ENCODE assay signal across 18 mouse cellular contexts in genomic region chr5:50083441-50083840, GRCm38 (mm10). TPM values are rescaled to one million over a fixed set of nuclear protein-coding genes. Genes with fewer than 3 reads are reported as not detected.
A peak's percentile ranks its signal among the peaks of the same experiment; 100 is the strongest.
DNase-seq lines count a peak whose midpoint lies in the region; ATAC-seq lines count a peak whose summit lies in the region.
"Had no signal": no experiment of that assay in that cellular context is flagged by ENCODE, and none has a peak within 500 bp of the region (broad histone marks: within the 10 kb centered on the region; RNA-seq: fewer than 3 reads in every experiment).

No protein-coding gene starts in this region.

- intact Hi-C loops in gastrocnemius, postnatal 36 days (cut with DNase I): no loop called here

- peak; percentile 29; the same call in 1 of the 2 replicates for ATAC-seq in embryonic facial prominence, embryonic 11.5 days (replicated peaks; ENCODE audit: insufficient number of reproducible peaks, low FRiP score, low TSS enrichment, low read depth)
- ATAC-seq in kidney, embryonic 15.5 days (replicated peaks; ENCODE audit: low FRiP score): no peak
- ATAC-seq: activated CD4-positive, CD25-positive, alpha-beta regulatory T cell, adult 4 months; midbrain, embryonic 15.5 days had no signal

- peak; percentile 29 for DNase-seq in embryo, embryonic 10 days (ENCODE audit: low spot score)
- no peak for DNase-seq in embryo, embryonic 9.5 days (ENCODE audit: extremely low spot score)
- peak; percentile 37 for DNase-seq in Muller cell, postnatal 12 days (ENCODE audit: inconsistent ontology term)
- DNase-seq in cerebellum, adult 9-11 months: peak; percentile 50
- DNase-seq in embryonic facial prominence, embryonic 11.5 days (ENCODE audit: low spot score): peak; percentile 73
- no peak for DNase-seq in c-Kit-positive CD71-positive TER-119-positive erythroid progenitor cells, embryonic 14.5 days (ENCODE audit: low spot score)
- no peak for DNase-seq in gastrocnemius, postnatal 36 days
- DNase-seq: heart, adult 2 months; kidney, adult 11 months; lung, adult 2 months; right cerebral cortex, postnatal 14 days; thymus, postnatal 36 days had no signal

- no peak overlapping the region for H3K4me2 ChIP-seq in embryonic facial prominence, embryonic 11.5 days (ENCODE audit: low read depth, low read length)
- H3K4me2 ChIP-seq in kidney, embryonic 15.5 days: no peak overlapping the region
- H3K4me2 ChIP-seq: midbrain, embryonic 15.5 days had no signal

- H3K4me1 ChIP-seq in embryonic facial prominence, embryonic 11.5 days (ENCODE audit: control insufficient read depth, insufficient read depth, low read length): no peaks in the 10 kb centered on the region
- no peaks in the 10 kb centered on the region for H3K4me1 ChIP-seq in kidney, embryonic 15.5 days
- H3K4me1 ChIP-seq: forebrain, embryonic 10.5 days; midbrain, embryonic 15.5 days had no signal

- WGBS in embryonic facial prominence, embryonic 11.5 days: 28% methylated on average over 1 of the region's 1 CpGs
- WGBS in kidney, embryonic 15.5 days: 86% methylated on average over 1 of the region's 1 CpGs

- no peak overlapping the region for H3K4me3 ChIP-seq in embryonic facial prominence, embryonic 11.5 days (ENCODE audit: low read depth, low read length)
- no peak overlapping the region for H3K4me3 ChIP-seq in kidney, embryonic 15.5 days (replicated peaks)
- H3K4me3 ChIP-seq: forebrain, embryonic 10.5 days; heart, adult 2 months; midbrain, embryonic 15.5 days had no signal

- no peaks in the 10 kb centered on the region for H3K36me3 ChIP-seq in embryonic facial prominence, embryonic 11.5 days (replicated peaks; ENCODE audit: control insufficient read depth, insufficient read depth, low read depth, low read length)
- H3K36me3 ChIP-seq in kidney, embryonic 15.5 days: no peaks in the 10 kb centered on the region
- H3K36me3 ChIP-seq: forebrain, embryonic 10.5 days; midbrain, embryonic 15.5 days had no signal

- no peak overlapping the region for H3K9ac ChIP-seq in embryonic facial prominence, embryonic 11.5 days (replicated peaks; ENCODE audit: low read length)
- no peak overlapping the region for H3K9ac ChIP-seq in kidney, embryonic 15.5 days
- H3K9ac ChIP-seq: midbrain, embryonic 15.5 days had no signal

- H3K27ac ChIP-seq in embryonic facial prominence, embryonic 11.5 days (replicated peaks; ENCODE audit: low read depth, low read length): no peak overlapping the region
- H3K27ac ChIP-seq in kidney, embryonic 15.5 days: no peak overlapping the region
- H3K27ac ChIP-seq: forebrain, embryonic 10.5 days; heart, adult 2 months; macrophage; midbrain, embryonic 15.5 days; stomach, postnatal 0 days had no signal

- H3K27me3 ChIP-seq in embryonic facial prominence, embryonic 11.5 days (ENCODE audit: control insufficient read depth, insufficient read depth, low read length): no peaks in the 10 kb centered on the region
- no peaks in the 10 kb centered on the region for H3K27me3 ChIP-seq in kidney, embryonic 15.5 days
- H3K27me3 ChIP-seq: midbrain, embryonic 15.5 days had no signal

- no peaks in the 10 kb centered on the region for H3K9me3 ChIP-seq in embryonic facial prominence, embryonic 11.5 days (replicated peaks; ENCODE audit: control insufficient read depth, low read length)
- H3K9me3 ChIP-seq in kidney, embryonic 15.5 days (replicated peaks): no peaks in the 10 kb centered on the region
- H3K9me3 ChIP-seq: forebrain, embryonic 10.5 days; midbrain, embryonic 15.5 days had no signal

RNA-seq across cellular contexts. Expression of gene Adgra3, which starts 24.6 kb away (rescaled TPM):
- 45.6 and 47.4 TPM in 2 replicates for polyA plus RNA-seq in embryonic facial prominence, embryonic 11.5 days (2014; fragmentation: Nextera tagmentation; extraction: Ambion mirVana)
- total RNA-seq in gastrocnemius, postnatal 36 days (2021): 10 to 100 TPM; 12.6 TPM
- 39.3 and 40.1 TPM in 2 replicates for polyA plus RNA-seq in kidney, embryonic 15.5 days (2015; fragmentation: Nextera tagmentation; extraction: Ambion mirVana)

Comparison
In these comparisons a context has a peak if more than half of its experiments do, and no peak if none do; other contexts are left out.
1. DNase-seq: peak in embryo, embryonic 10 days (single experiment), Muller cell, postnatal 12 days (single experiment), cerebellum, adult 9-11 months (single experiment) and embryonic facial prominence, embryonic 11.5 days (single experiment); none in embryo, embryonic 9.5 days (single experiment), c-Kit-positive CD71-positive TER-119-positive erythroid progenitor cells, embryonic 14.5 days (single experiment) and gastrocnemius, postnatal 36 days (0 of 2).